Mouse (Mus musculus): Measurements from ENCODE around the gene Serpinb3a. TPM values are rescaled to one million over a fixed set of nuclear protein-coding genes. Genes with fewer than 3 reads are reported as not detected.
"Not testable (repeated sequence)": the region's sequence is repeated elsewhere in the genome, so short reads cannot be mapped to it uniquely, and the experiment has no call there.

The Serpinb3a gene
- 0.46 TPM in 1 of 2 replicates, not detected in the other for polyA plus RNA-seq (2015; fragmentation: Nextera tagmentation; extraction: Ambion mirVana)

DNA sequence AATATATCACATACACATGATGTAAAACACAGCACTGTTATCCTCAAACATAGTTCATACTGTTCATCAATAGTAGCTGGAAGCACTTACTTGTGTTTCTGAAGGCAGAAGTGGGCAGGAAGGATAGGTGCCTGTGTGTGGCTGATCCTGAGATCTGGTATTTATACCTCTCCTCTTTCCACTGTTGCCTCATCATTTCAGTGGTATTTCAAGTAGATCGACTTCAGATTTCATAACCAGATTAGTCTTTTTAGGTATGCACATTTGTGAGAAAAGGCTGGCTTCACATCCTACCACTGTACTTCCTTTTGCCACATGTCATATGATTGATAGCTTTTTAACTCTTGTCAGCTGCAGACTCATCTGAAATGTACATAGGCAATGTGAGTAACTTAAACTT lies at the start of gene Serpinb3a:
TSS of gene Serpinb3a (minus strand) at position 101 of the 400 bp plus-strand sequence.
- no peak within 1 kb of the TSS for H3K4me3 ChIP-seq (replicated peaks)
- no peak within 1 kb of the TSS for H3K4me2 ChIP-seq
- H3K27ac ChIP-seq, result no peak within 1 kb of the TSS
- H3K9me3 ChIP-seq (replicated peaks), result no peaks in the 10 kb centered on the region
- H3K36me3 ChIP-seq, result no peaks in the 10 kb centered on the region
- no peaks in the 10 kb centered on the region for H3K4me1 ChIP-seq
- no peaks in the 10 kb centered on the region for H3K27me3 ChIP-seq
- WGBS, result 89% methylated on average over 1 of the region's 1 CpGs
- ATAC-seq (replicated peaks; ENCODE audit: low FRiP score), result no peak
- H3K9ac ChIP-seq, result no peak within 1 kb of the TSS

- 84% methylated on average over 2 of the region's 2 CpGs for whole genome bisulfite sequencing
- Histone ChIP-seq H3K4me1 (no peaks in the 10 kb centered on the region), H3K9me3 (replicated peaks) (no peaks in the 10 kb centered on the region), H3K27ac (no peak overlapping the region), H3K27me3 (no peaks in the 10 kb centered on the region), H3K9ac (no peak overlapping the region), H3K4me2 (no peak overlapping the region), H3K36me3 (no peaks in the 10 kb centered on the region), H3K4me3 (replicated peaks) (no peak overlapping the region)
- ATAC-seq (replicated peaks; ENCODE audit: low FRiP score), result no peak
These were observed 46.3 kb upstream of the Serpinb3a start for GRCm38 (mm10) chr1:107098417-107098816.

DNA sequence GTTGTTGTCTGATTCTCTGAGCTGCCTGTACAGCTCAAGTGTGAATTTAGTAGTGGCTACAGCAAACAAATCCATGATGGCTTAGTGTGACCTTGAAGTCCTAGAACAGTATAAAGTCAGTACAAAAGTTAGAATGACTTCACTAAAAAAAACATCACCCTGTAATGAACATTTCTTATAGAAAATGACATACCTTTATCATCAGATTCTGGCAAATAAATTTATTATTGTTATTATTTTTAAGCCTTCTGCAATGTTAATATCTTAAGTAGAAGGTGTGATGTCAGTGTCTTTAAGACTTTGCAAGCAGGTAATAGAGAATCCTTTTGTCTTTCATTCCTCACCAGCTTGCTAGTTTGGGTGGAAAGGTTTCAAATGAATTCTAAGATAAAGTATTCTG lies 31.3 kb upstream of the Serpinb3a start, which contains the start of gene Serpinb3d:
TSS of gene Serpinb3d (minus strand) at position 101 of the 400 bp plus-strand sequence.
- Histone ChIP-seq H3K4me2 (no peak within 1 kb of the TSS), H3K9ac (no peak within 1 kb of the TSS), H3K36me3 (no peaks in the 10 kb centered on the region), H3K4me1 (no peaks in the 10 kb centered on the region), H3K9me3 (replicated peaks) (no peaks in the 10 kb centered on the region), H3K4me3 (replicated peaks) (no peak within 1 kb of the TSS), H3K27me3 (no peaks in the 10 kb centered on the region), H3K27ac (no peak within 1 kb of the TSS)
- ATAC-seq (replicated peaks; ENCODE audit: low FRiP score), result no peak

- WGBS, result 92% methylated on average over 3 of the region's 3 CpGs
- not testable (repeated sequence) for H3K4me3 ChIP-seq (replicated peaks); ATAC-seq (replicated peaks; ENCODE audit: low FRiP score); H3K9me3 ChIP-seq (replicated peaks); H3K27me3 ChIP-seq; H3K4me2 ChIP-seq; H3K4me1 ChIP-seq; H3K27ac ChIP-seq; H3K9ac ChIP-seq; H3K36me3 ChIP-seq
These were observed 17.9 kb downstream of the Serpinb3a start for GRCm38 (mm10) chr1:107034236-107034635.

- Histone ChIP-seq H3K4me2 (no peak overlapping the region), H3K9me3 (replicated peaks) (no peaks in the 10 kb centered on the region)
- WGBS, result 80% methylated on average over 1 of the region's 1 CpGs
These were observed 26.2 kb downstream of the Serpinb3a start for GRCm38 (mm10) chr1:107025886-107026285.

DNA sequence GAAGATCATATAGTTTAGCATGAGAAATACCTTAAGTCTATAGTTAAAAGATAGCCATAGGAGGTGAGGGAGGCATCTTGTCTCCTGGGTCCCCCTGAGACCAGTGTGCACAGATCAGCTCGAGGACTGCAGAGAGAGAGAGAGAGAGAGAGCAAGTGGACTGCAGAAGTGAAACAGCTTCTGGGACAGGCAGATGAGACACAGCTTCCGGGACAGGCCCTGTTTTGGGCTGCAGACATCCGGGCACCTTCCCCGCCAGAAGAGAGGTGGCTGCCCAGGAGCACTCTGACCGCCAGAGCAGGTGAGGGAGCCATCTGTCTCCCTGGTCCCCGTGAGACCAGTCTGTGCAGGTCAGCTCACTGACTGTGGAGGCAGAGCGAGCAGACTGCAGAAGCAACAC lies 36.9 kb downstream of the Serpinb3a start:
- H3K4me1 ChIP-seq, result no peaks in the 10 kb centered on the region
- no peak overlapping the region for H3K4me3 ChIP-seq (replicated peaks)
- WGBS, result 88% methylated on average over 7 of the region's 7 CpGs
- H3K27ac ChIP-seq, result no peak overlapping the region
- H3K4me2 ChIP-seq, result no peak overlapping the region
- H3K27me3 ChIP-seq, result no peaks in the 10 kb centered on the region
- H3K9me3 ChIP-seq (replicated peaks), result no peaks in the 10 kb centered on the region
- no peak for ATAC-seq (replicated peaks; ENCODE audit: low FRiP score)
- no peaks in the 10 kb centered on the region for H3K36me3 ChIP-seq
- H3K9ac ChIP-seq, result no peak overlapping the region

More at GRCm38 (mm10) chr1:107025886-107026285, 26.2 kb downstream of the Serpinb3a start:
- Histone ChIP-seq H3K36me3 (no peaks in the 10 kb centered on the region), H3K4me3 (replicated peaks) (no peak overlapping the region), H3K27me3 (no peaks in the 10 kb centered on the region), H3K27ac (no peak overlapping the region), H3K9ac (no peak overlapping the region), H3K4me1 (no peaks in the 10 kb centered on the region)
- ATAC-seq (replicated peaks; ENCODE audit: low FRiP score), result no peak

GRCm38 (mm10) chr1:107014530-107014929 lies 37.6 kb downstream of the Serpinb3a start:
- Histone ChIP-seq H3K9ac (no peak overlapping the region), H3K9me3 (replicated peaks) (no peaks in the 10 kb centered on the region), H3K4me3 (replicated peaks) (no peak overlapping the region), H3K36me3 (no peaks in the 10 kb centered on the region), H3K27ac (no peak overlapping the region), H3K27me3 (no peaks in the 10 kb centered on the region), H3K4me1 (no peaks in the 10 kb centered on the region), H3K4me2 (no peak overlapping the region)
- 46% methylated on average over 2 of the region's 2 CpGs for WGBS
- no peak for ATAC-seq (replicated peaks; ENCODE audit: low FRiP score)

GRCm38 (mm10) chr1:107006316-107006715 lies 45.8 kb downstream of the Serpinb3a start:
- Histone ChIP-seq H3K27ac (no peak overlapping the region), H3K4me2 (no peak overlapping the region), H3K4me1 (no peaks in the 10 kb centered on the region), H3K36me3 (no peaks in the 10 kb centered on the region), H3K4me3 (replicated peaks) (no peak overlapping the region), H3K9ac (no peak overlapping the region), H3K9me3 (replicated peaks) (no peaks in the 10 kb centered on the region), H3K27me3 (no peaks in the 10 kb centered on the region)
- ATAC-seq (replicated peaks; ENCODE audit: low FRiP score), result no peak
- WGBS, result 85% methylated on average over 3 of the region's 3 CpGs

DNA sequence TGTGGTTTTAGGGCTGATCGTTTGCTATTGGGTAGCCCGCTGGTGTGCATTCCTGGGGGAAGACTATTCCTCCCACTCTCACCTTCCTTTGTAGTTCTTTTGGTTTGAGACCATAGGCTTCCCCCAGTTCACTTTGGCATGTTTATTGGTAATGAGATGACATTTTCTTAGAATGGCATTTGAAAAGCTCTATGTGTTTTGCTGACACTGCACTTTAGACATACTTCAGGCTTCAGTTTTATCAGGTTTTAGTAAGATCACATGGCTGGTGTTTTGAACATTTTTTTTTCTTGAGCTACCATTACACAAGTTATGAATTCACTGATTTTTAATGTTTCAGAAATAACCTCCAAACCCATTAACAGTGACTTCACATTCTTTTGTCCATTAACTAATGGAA lies 50.3 kb downstream of the Serpinb3a start:
- Histone ChIP-seq H3K4me2 (no peak overlapping the region), H3K36me3 (no peaks in the 10 kb centered on the region)
- 88% methylated on average over 2 of the region's 2 CpGs for WGBS

GRCm38 (mm10) chr1:107000424-107000823 lies 51.7 kb downstream of the Serpinb3a start:
- no peaks in the 10 kb centered on the region for H3K27me3 ChIP-seq
- ATAC-seq (replicated peaks; ENCODE audit: low FRiP score), result no peak; the same call in 1 of the 2 replicates
- no peaks in the 10 kb centered on the region for H3K4me1 ChIP-seq
- H3K36me3 ChIP-seq, result no peaks in the 10 kb centered on the region
- no peak overlapping the region for H3K27ac ChIP-seq
- no peaks in the 10 kb centered on the region for H3K9me3 ChIP-seq (replicated peaks)
- H3K9ac ChIP-seq, result no peak overlapping the region
- no peak overlapping the region for H3K4me2 ChIP-seq
- WGBS, result 63% methylated on average over 13 of the region's 13 CpGs
- no peak overlapping the region for H3K4me3 ChIP-seq (replicated peaks)

More for the DNA sequence above, 50.3 kb downstream of the Serpinb3a start:
- Histone ChIP-seq H3K27me3 (no peaks in the 10 kb centered on the region), H3K4me3 (replicated peaks) (no peak overlapping the region), H3K27ac (no peak overlapping the region), H3K9ac (no peak overlapping the region), H3K4me1 (no peaks in the 10 kb centered on the region), H3K9me3 (replicated peaks) (no peaks in the 10 kb centered on the region)
- ATAC-seq (replicated peaks; ENCODE audit: low FRiP score), result no peak

Other genes starting within 250 kb of the Serpinb3a start
- gene Serpinb5, start 191.1 kb downstream of the Serpinb3a start, polyA plus RNA-seq (2015; fragmentation: Nextera tagmentation; extraction: Ambion mirVana), result 0.31 and 0.33 TPM in 2 replicates
- 0.59 TPM in 1 of 2 replicates, not detected in the other for gene Serpinb12, start 117.9 kb downstream of the Serpinb3a start, polyA plus RNA-seq (2015; fragmentation: Nextera tagmentation; extraction: Ambion mirVana)
- not detected in 2 replicates for gene Serpinb13, start 71.3 kb downstream of the Serpinb3a start, polyA plus RNA-seq (2015; fragmentation: Nextera tagmentation; extraction: Ambion mirVana)
- not detected in 2 replicates for gene Serpinb3d, start 31.2 kb upstream of the Serpinb3a start, polyA plus RNA-seq (2015; fragmentation: Nextera tagmentation; extraction: Ambion mirVana)
- not detected in 2 replicates for gene Serpinb3b, start 226.1 kb upstream of the Serpinb3a start, polyA plus RNA-seq (2015; fragmentation: Nextera tagmentation; extraction: Ambion mirVana)
- gene Serpinb3c, start 226.1 kb upstream of the Serpinb3a start, polyA plus RNA-seq (2015; fragmentation: Nextera tagmentation; extraction: Ambion mirVana), result 0.09 TPM in 1 of 2 replicates, not detected in the other